Mouse (Mus musculus): Measurements from ENCODE around the gene Snai1.

The Snai1 gene

GRCm38 (mm10) chr2:167519606-167520252, 18.3 kb upstream of the Snai1 start:
- DNase-seq (ENCODE audit: low read depth, low spot score) = no peak

- no peak for DNase-seq (ENCODE audit: low read depth, low spot score)
Measured at GRCm38 (mm10) chr2:167528278-167528677, 9.7 kb upstream of the Snai1 start.

GRCm38 (mm10) chr2:167529935-167530513, 8.0 kb upstream of the Snai1 start:
- no peak for DNase-seq (ENCODE audit: low read depth, low spot score)

- no peak for DNase-seq (ENCODE audit: low read depth, low spot score)
Measured at GRCm38 (mm10) chr2:167530536-167530935, 7.5 kb upstream of the Snai1 start.

- no peak for DNase-seq (ENCODE audit: low read depth, low spot score)
Measured at GRCm38 (mm10) chr2:167532131-167532530, 5.9 kb upstream of the Snai1 start.

- DNase-seq (ENCODE audit: low read depth, low spot score) = no peak
Measured at GRCm38 (mm10) chr2:167533880-167534279, 4.1 kb upstream of the Snai1 start.

- DNase-seq (ENCODE audit: low read depth, low spot score) = no peak
Measured at GRCm38 (mm10) chr2:167536320-167536945, 1.6 kb upstream of the Snai1 start.

- DNase-seq (ENCODE audit: low read depth, low spot score) = no peak
Measured at GRCm38 (mm10) chr2:167538671-167539306, 794 bp downstream of the Snai1 start.

- DNase-seq (ENCODE audit: low read depth, low spot score) = no peak
Measured at GRCm38 (mm10) chr2:167539536-167540476, 1.8 kb downstream of the Snai1 start.

- DNase-seq (ENCODE audit: low read depth, low spot score) = no peak
Measured at GRCm38 (mm10) chr2:167540477-167541110, 2.6 kb downstream of the Snai1 start.

- DNase-seq (ENCODE audit: low read depth, low spot score) = no peak
Measured at GRCm38 (mm10) chr2:167541324-167541723, 3.3 kb downstream of the Snai1 start.

- DNase-seq (ENCODE audit: low read depth, low spot score) = no peak
Measured at GRCm38 (mm10) chr2:167541761-167542160, 3.8 kb downstream of the Snai1 start.

- no peak for DNase-seq (ENCODE audit: low read depth, low spot score)
Measured at GRCm38 (mm10) chr2:167542361-167542760, 4.4 kb downstream of the Snai1 start.

- DNase-seq (ENCODE audit: low read depth, low spot score) = no peak
Measured at GRCm38 (mm10) chr2:167543121-167544003, 5.4 kb downstream of the Snai1 start.

GRCm38 (mm10) chr2:167544004-167544356, 6.0 kb downstream of the Snai1 start:
- no peak for DNase-seq (ENCODE audit: low read depth, low spot score)

- no peak for DNase-seq (ENCODE audit: low read depth, low spot score)
Measured at GRCm38 (mm10) chr2:167544456-167544855, 6.5 kb downstream of the Snai1 start.

- DNase-seq (ENCODE audit: low read depth, low spot score) = no peak
Measured at GRCm38 (mm10) chr2:167546447-167547195, 8.6 kb downstream of the Snai1 start.

- DNase-seq (ENCODE audit: low read depth, low spot score) = no peak
Measured at GRCm38 (mm10) chr2:167547444-167547843, 9.4 kb downstream of the Snai1 start.

GRCm38 (mm10) chr2:167548961-167549360, 11.0 kb downstream of the Snai1 start:
- DNase-seq (ENCODE audit: low read depth, low spot score) = no peak
